Mouse (Mus musculus) myocyte (in vitro differentiated cells): ENCODE measurements around the gene Slc25a54.

Experiments used
- CEBPB ChIP-seq: IDR thresholded peaks from 2 replicates; pipeline ENCODE4 v1.6.1; 2011; ENCODE audit warnings: mild to moderate bottlenecking, moderate library complexity; ENCODE audit not compliant: poor library complexity, insufficient read depth, severe bottlenecking
- E2F4 ChIP-seq: IDR thresholded peaks from one replicate; pipeline ENCODE4 v1.6.1; 2011; ENCODE audit warnings: mild to moderate bottlenecking, control low read depth, moderate library complexity; ENCODE audit not compliant: insufficient read depth
- MAX ChIP-seq: IDR thresholded peaks from one replicate; pipeline ENCODE4 v1.6.1; 2011; ENCODE audit warnings: low read depth, mild to moderate bottlenecking, control low read depth
- MYOD1 ChIP-seq, 3 experiments: IDR thresholded peaks; one replicate each; pipeline ENCODE4 v1.6.1; 2011; ENCODE audit warnings: control low read depth in 2 of 3, low read depth in 2 of 3, mild to moderate bottlenecking in 2 of 3, moderate library complexity in 1 of 3; ENCODE audit not compliant: insufficient read length in 2 of 3, control insufficient read depth in 1 of 3
- MYOG ChIP-seq, 3 experiments: IDR thresholded peaks; one replicate each; pipeline ENCODE4 v1.6.1; 2011; ENCODE audit warnings: control low read depth in 2 of 3, low read depth in 2 of 3, mild to moderate bottlenecking in 2 of 3; ENCODE audit not compliant: insufficient read length in 2 of 3, control insufficient read depth in 1 of 3, insufficient read depth in 1 of 3
- POLR2A ChIP-seq: IDR thresholded peaks from one replicate; pipeline ENCODE4 v1.6.1; 2011; ENCODE audit warnings: low read depth, mild to moderate bottlenecking, control low read depth, moderate library complexity; ENCODE audit not compliant: insufficient read length
- POLR2AphosphoS2 ChIP-seq: IDR thresholded peaks from one replicate; pipeline ENCODE4 v1.6.1; 2011; ENCODE audit warnings: low read depth, control low read depth; ENCODE audit not compliant: insufficient read length
- REST ChIP-seq: IDR thresholded peaks from one replicate; pipeline ENCODE4 v1.6.1; 2011; ENCODE audit warnings: mild to moderate bottlenecking, control low read depth, moderate library complexity; ENCODE audit not compliant: insufficient read depth, insufficient read length
- TCF12 ChIP-seq: IDR thresholded peaks from one replicate; pipeline ENCODE4 v1.6.1; 2011; ENCODE audit warnings: mild to moderate bottlenecking, control low read depth; ENCODE audit not compliant: poor library complexity, insufficient read depth, severe bottlenecking
- TCF3 ChIP-seq: IDR thresholded peaks from one replicate; pipeline ENCODE4 v1.6.1; 2011; ENCODE audit warnings: low read depth, control low read depth; ENCODE audit not compliant: insufficient read length
- USF1 ChIP-seq: IDR thresholded peaks from one replicate; pipeline ENCODE4 v1.6.1; 2011; ENCODE audit warnings: low read depth, mild to moderate bottlenecking, control low read depth, moderate library complexity

DNA sequence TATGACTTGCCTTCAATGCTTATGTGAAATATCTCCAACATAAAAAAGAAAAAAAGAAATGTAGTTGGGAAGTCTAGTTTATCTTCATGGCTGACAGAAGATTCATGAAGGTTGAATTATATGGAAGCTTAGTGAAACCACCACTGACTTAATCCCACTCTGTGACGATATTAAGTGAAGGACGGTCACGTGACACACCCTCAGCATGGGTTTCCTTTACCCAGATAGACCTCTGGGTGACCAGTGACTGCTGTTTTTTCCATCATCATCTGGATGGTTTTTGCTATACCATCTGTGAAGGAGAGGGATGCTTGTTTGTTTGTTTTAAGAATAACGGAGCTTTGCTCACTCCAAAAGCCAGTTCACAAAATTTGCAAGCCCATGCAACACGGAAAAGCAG lies 39.3 kb downstream of the Slc25a54 start:
- no peak for TF ChIP-seq POLR2A
- TF ChIP-seq REST: no peak
- no peak for TF ChIP-seq USF1
- no peak for TF ChIP-seq TCF3
- no peak for TF ChIP-seq MAX
- no peak for TF ChIP-seq MYOD1 (IDR thresholded peaks at IDR 0.05; ENCODE audit: control insufficient read depth in 1 of 3, insufficient read length in 2 of 3, low read depth in 2 of 3)
- no peak for TF ChIP-seq E2F4
- TF ChIP-seq POLR2AphosphoS2: no peak
- no peak for TF ChIP-seq TCF12
- no peak for TF ChIP-seq MYOG (IDR thresholded peaks at IDR 0.05; ENCODE audit: control insufficient read depth in 1 of 3, insufficient read depth in 1 of 3, insufficient read length in 2 of 3, low read depth in 2 of 3)
- no peak for TF ChIP-seq CEBPB
